Comparison of ENCODE assay signal across 24 mouse cellular contexts in the genomic region with DNA sequence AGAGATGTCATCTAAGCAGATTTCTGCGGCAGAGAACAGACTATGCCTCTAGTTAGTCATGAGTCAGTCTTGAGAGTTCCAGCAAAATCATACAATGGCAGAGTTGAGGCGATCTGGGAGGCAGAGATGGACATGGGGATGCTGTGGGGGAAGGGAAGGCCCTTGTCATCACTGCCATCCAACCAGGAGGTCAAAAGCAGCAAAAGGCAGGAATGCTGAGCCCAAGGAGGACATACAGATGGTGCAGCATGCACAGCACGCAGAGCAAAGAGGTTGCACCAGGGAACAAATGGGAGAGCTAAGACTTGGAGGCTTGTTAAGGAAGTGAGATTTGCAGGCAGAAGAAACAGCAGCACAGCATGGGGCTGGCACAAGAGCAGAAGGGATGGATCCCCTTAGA.
DNase-seq lines count a peak whose midpoint lies in the region; ATAC-seq lines count a peak whose summit lies in the region.
"Had no signal": no experiment of that assay in that cellular context is flagged by ENCODE, and none has a peak within 500 bp of the region (broad histone marks: within the 10 kb centered on the region; RNA-seq: fewer than 3 reads in every experiment).

No protein-coding gene starts in this region.

- 0 out of 2 replicates have a peak, but pooled peaks cover 2% of the 10 kb centered on the region for H3K36me3 ChIP-seq in heart, embryonic 16.5 days (ENCODE audit: control insufficient read depth, insufficient read depth)
- H3K36me3 ChIP-seq in heart, embryonic 12.5 days, result peaks cover 10% of the 10 kb centered on the region; the same call in 1 of the 2 replicates
- H3K36me3 ChIP-seq in neural tube, embryonic 15.5 days, result no peaks in the 10 kb centered on the region
- H3K36me3 ChIP-seq: embryonic facial prominence, embryonic 15.5 days; heart, embryonic 15.5 days had no signal

- no peak overlapping the region for H3K4me3 ChIP-seq in heart, embryonic 16.5 days (ENCODE audit: low read length)
- no peak overlapping the region for H3K4me3 ChIP-seq in heart, embryonic 12.5 days
- no peak overlapping the region for H3K4me3 ChIP-seq in neural tube, embryonic 15.5 days (replicated peaks)
- H3K4me3 ChIP-seq: embryonic facial prominence, embryonic 12.5 days; embryonic facial prominence, embryonic 15.5 days; heart, embryonic 10.5 days; heart, embryonic 15.5 days had no signal

- no peaks in the 10 kb centered on the region for H3K9me3 ChIP-seq in heart, embryonic 16.5 days (replicated peaks; ENCODE audit: control insufficient read depth, low read length)
- no peaks in the 10 kb centered on the region for H3K9me3 ChIP-seq in heart, embryonic 12.5 days (replicated peaks)
- H3K9me3 ChIP-seq in neural tube, embryonic 15.5 days (replicated peaks), result no peaks in the 10 kb centered on the region
- H3K9me3 ChIP-seq: embryonic facial prominence, embryonic 12.5 days; embryonic facial prominence, embryonic 15.5 days; heart, embryonic 10.5 days; heart, embryonic 15.5 days had no signal

- peaks cover 22% of the 10 kb centered on the region for H3K4me1 ChIP-seq in heart, embryonic 16.5 days (ENCODE audit: control insufficient read depth, insufficient read depth, low read length)
- H3K4me1 ChIP-seq in heart, embryonic 12.5 days (replicated peaks), result peaks cover 35% of the 10 kb centered on the region
- peaks cover 5% of the 10 kb centered on the region; the same call in 1 of the 2 replicates for H3K4me1 ChIP-seq in neural tube, embryonic 15.5 days

- H3K9ac ChIP-seq in heart, embryonic 16.5 days (ENCODE audit: low read length), result no peak overlapping the region
- H3K9ac ChIP-seq in heart, embryonic 12.5 days, result no peak overlapping the region
- H3K9ac ChIP-seq in neural tube, embryonic 15.5 days (replicated peaks), result no peak overlapping the region
- H3K9ac ChIP-seq: embryonic facial prominence, embryonic 12.5 days; embryonic facial prominence, embryonic 15.5 days; forebrain, postnatal 0 days; heart, embryonic 15.5 days; hindbrain, embryonic 14.5 days had no signal

- no peak overlapping the region for H3K4me2 ChIP-seq in heart, embryonic 16.5 days (ENCODE audit: low read depth, low read length)
- H3K4me2 ChIP-seq in heart, embryonic 12.5 days, result no peak overlapping the region
- H3K4me2 ChIP-seq in neural tube, embryonic 15.5 days, result no peak overlapping the region
- H3K4me2 ChIP-seq: embryonic facial prominence, embryonic 12.5 days; embryonic facial prominence, embryonic 15.5 days; heart, embryonic 15.5 days; hindbrain, embryonic 14.5 days had no signal

- peak overlapping the region; percentile 54; the same call in 1 of the 2 replicates for H3K27ac ChIP-seq in heart, embryonic 16.5 days (ENCODE audit: low read length)
- no peak overlapping the region for H3K27ac ChIP-seq in heart, embryonic 12.5 days (ENCODE audit: poor library complexity, severe bottlenecking)
- 0 out of 2 replicates have a peak overlapping the region, but pooled peaks have one; percentile 1 for H3K27ac ChIP-seq in neural tube, embryonic 15.5 days (replicated peaks)
- H3K27ac ChIP-seq: embryonic facial prominence, embryonic 12.5 days; embryonic facial prominence, embryonic 15.5 days; heart, embryonic 15.5 days; hindbrain, embryonic 14.5 days; hindbrain, postnatal 0 days had no signal

- ATAC-seq in heart, embryonic 16.5 days (replicated peaks; ENCODE audit: extremely low read depth, insufficient read depth, low FRiP score), result no peak
- no peak for ATAC-seq in heart, embryonic 12.5 days (ENCODE audit: insufficient number of reproducible peaks, low FRiP score)
- no peak for ATAC-seq in neural tube, embryonic 15.5 days (ENCODE audit: low FRiP score)
- ATAC-seq in granulocyte monocyte progenitor cell, adult 5-6 weeks (replicated peaks; ENCODE audit: poor library complexity, severe bottlenecking), result peak; percentile 29; the same call in 1 of the 2 replicates
- ATAC-seq: CD4-positive, CD25-positive, alpha-beta regulatory T cell, adult 4 months; forebrain, embryonic 14.5 days; hindbrain, postnatal 0 days; inflammation-experienced regulatory T-cells, adult 6 months; intestine, embryonic 16.5 days had no signal

- no peak for DNase-seq in neural tube, embryonic 10.5 days (ENCODE audit: extremely low spot score, low spot score)
- no peak for DNase-seq in lung, postnatal 10 days
- DNase-seq: cerebellum, adult 11 months; cerebellum, adult 2 months; cerebellum, adult 9-11 months; cerebellum, postnatal 25 days; gastrocnemius, postnatal 25 days; heart, postnatal 14 days; heart, postnatal 4 days had no signal

- no peaks in the 10 kb centered on the region for H3K27me3 ChIP-seq in heart, embryonic 16.5 days (ENCODE audit: control insufficient read depth, insufficient read depth, low read length)
- H3K27me3 ChIP-seq in heart, embryonic 12.5 days (replicated peaks), result no peaks in the 10 kb centered on the region
- H3K27me3 ChIP-seq in neural tube, embryonic 15.5 days (replicated peaks), result no peaks in the 10 kb centered on the region
- H3K27me3 ChIP-seq: embryonic facial prominence, embryonic 12.5 days; embryonic facial prominence, embryonic 15.5 days; heart, embryonic 15.5 days had no signal

- WGBS in heart, embryonic 16.5 days, result 44% methylated on average over 3 of the region's 3 CpGs
- WGBS in heart, embryonic 12.5 days, result 36% methylated on average over 3 of the region's 3 CpGs
- WGBS in neural tube, embryonic 15.5 days, result 64% methylated on average over 3 of the region's 3 CpGs
